Mouse (Mus musculus): Measurements from ENCODE around the gene Frzb.

DNA sequence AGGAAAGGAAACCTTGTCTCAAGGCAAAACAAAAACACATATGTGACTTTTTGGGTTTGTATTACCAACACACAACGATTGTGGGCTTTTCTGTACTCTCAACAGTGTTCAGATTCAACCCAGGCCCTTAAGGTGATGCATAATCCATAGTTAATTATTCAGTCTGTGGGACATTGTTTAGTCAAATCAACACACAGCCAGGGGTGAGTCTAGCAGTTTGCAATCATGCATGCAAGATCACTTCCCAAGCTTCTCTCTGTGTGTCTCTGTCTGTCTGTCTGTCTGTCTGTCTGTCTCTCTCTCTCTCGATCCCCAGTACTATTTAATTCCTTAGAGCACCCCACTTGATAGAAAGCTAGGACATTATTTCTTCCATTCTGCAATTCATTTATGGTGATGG is 10.0 kb downstream of the Frzb start:
- TF ChIP-seq CTCF (IDR thresholded peaks at IDR 0.05) (no peak), EP300 (IDR thresholded peaks at IDR 0.05) (no peak)
